Mouse (Mus musculus) lung, postnatal 0 days (tissue): ENCODE results near the gene Parp16.

Experiments used
- CTCF ChIP-seq: IDR thresholded peaks from 2 replicates; pipeline ENCODE4 v1.5.1; 2016; ENCODE audit warnings: antibody characterized with exemption, mild to moderate bottlenecking
- EP300 ChIP-seq: IDR thresholded peaks from 2 replicates; pipeline ENCODE4 v1.6.1; 2016; ENCODE audit warnings: antibody characterized with exemption, mild to moderate bottlenecking, control low read depth

- TF ChIP-seq CTCF: no peak
- no peak for TF ChIP-seq EP300
Observed at GRCm38 (mm10) chr9:65273048-65273809, 78.1 kb downstream of the Parp16 start.
